24 mouse cellular contexts compared by ENCODE assay signal in the genomic region with DNA sequence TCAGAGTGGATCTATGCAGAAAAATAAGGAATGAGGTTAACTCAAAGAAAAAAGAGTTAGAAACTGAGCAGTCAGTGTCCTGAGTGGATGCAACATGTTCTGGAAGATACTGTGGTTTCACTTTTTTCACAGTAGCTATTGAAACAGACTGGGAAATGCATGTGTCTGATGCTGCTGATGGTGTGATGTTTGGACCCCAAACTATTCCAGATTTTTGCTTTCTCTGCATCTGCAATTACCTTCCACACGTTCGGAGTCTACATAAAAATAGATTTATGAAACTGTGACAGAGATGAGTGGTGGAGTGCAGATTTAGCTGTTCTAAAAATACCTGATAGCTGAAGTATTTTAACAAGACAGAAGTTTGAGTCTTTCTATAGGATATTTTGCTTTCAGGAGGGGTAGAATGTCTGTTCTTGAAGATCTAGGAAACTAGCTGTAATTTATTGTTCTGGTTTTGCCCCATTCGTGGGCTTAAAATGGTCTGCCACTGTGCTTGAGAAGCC.
"Had no signal": no experiment of that assay in that cellular context is flagged by ENCODE, and none has a peak within 500 bp of the region (broad histone marks: within the 10 kb centered on the region; RNA-seq: fewer than 3 reads in every experiment).

No protein-coding gene starts in this region.

- H3K27me3 ChIP-seq: kidney, embryonic 15.5 days; limb, embryonic 12.5 days; limb, embryonic 15.5 days; midbrain, embryonic 12.5 days; neural tube, embryonic 13.5 days; stomach, embryonic 15.5 days had no signal

- DNase-seq: kidney, adult 8-10 months; kidney, postnatal 10 days; kidney, postnatal 36 days; layer of hippocampus, postnatal 36 days; left cerebral cortex, postnatal 4 days; liver, postnatal 0 days; lung, embryonic 14.5 days; retina, postnatal 1 day; right cerebral cortex, postnatal 25 days; spleen, adult 18-20 months; thymus, adult 18-20 months; thymus, postnatal 36 days had no signal

- H3K9me3 ChIP-seq: kidney, embryonic 15.5 days; limb, embryonic 12.5 days; limb, embryonic 15.5 days; midbrain, embryonic 12.5 days; neural tube, embryonic 13.5 days; stomach, embryonic 15.5 days had no signal

- H3K36me3 ChIP-seq: kidney, embryonic 15.5 days; limb, embryonic 12.5 days; limb, embryonic 15.5 days; midbrain, embryonic 12.5 days; neural tube, embryonic 13.5 days; stomach, embryonic 15.5 days had no signal

- ATAC-seq: liver, postnatal 0 days; lung, postnatal 0 days; midbrain, embryonic 16.5 days had no signal

- H3K4me3 ChIP-seq: kidney, embryonic 15.5 days; limb, embryonic 12.5 days; limb, embryonic 15.5 days; midbrain, embryonic 12.5 days; myocyte; neural tube, embryonic 13.5 days; stomach, embryonic 15.5 days had no signal

- H3K9ac ChIP-seq: kidney, embryonic 15.5 days; limb, embryonic 12.5 days; limb, embryonic 15.5 days; liver, embryonic 14.5 days; liver, postnatal 0 days; lung, embryonic 14.5 days; midbrain, embryonic 12.5 days; neural tube, embryonic 13.5 days; stomach, embryonic 15.5 days had no signal

- H3K4me2 ChIP-seq: kidney, embryonic 15.5 days; limb, embryonic 12.5 days; limb, embryonic 15.5 days; liver, embryonic 11.5 days; lung, embryonic 14.5 days; midbrain, embryonic 12.5 days; neural tube, embryonic 13.5 days; stomach, embryonic 15.5 days had no signal

- H3K4me1 ChIP-seq: kidney, embryonic 15.5 days; limb, embryonic 12.5 days; limb, embryonic 15.5 days; midbrain, embryonic 12.5 days; neural tube, embryonic 13.5 days; stomach, embryonic 15.5 days had no signal

- H3K27ac ChIP-seq: kidney, embryonic 15.5 days; limb, embryonic 12.5 days; limb, embryonic 15.5 days; liver, embryonic 14.5 days; macrophage; midbrain, embryonic 12.5 days; neural tube, embryonic 13.5 days; stomach, embryonic 15.5 days had no signal
